Mouse (Mus musculus) intestine, embryonic 14.5 days (tissue): ENCODE results near the gene Ncoa4. TPM values are rescaled to one million over a fixed set of nuclear protein-coding genes. Genes with fewer than 3 reads are reported as not detected.

Experiments used
- ATAC-seq: fragments of 200-750 bp; cut with Nextera tagmentation; replicated peaks from 2 replicates; pipeline ENCODE4 v1.8.0; 2017; ENCODE audit warnings: low read depth, moderate number of reproducible peaks, moderate TSS enrichment, moderate library complexity; ENCODE audit not compliant: low FRiP score, low TSS enrichment
- DNase-seq: peaks from one replicate; pipeline ENCODE4 v3.0.0-alpha.2; 2018; ENCODE audit warnings: low spot score
- H3K27ac ChIP-seq: fragments of 300-500 bp; sonication (generic); 2 replicates; pipeline ENCODE4 v1.5.1; 2014; ENCODE audit warnings: low read depth, mild to moderate bottlenecking, control low read depth
- H3K27me3 ChIP-seq: fragments of 300-500 bp; sonication (generic); replicated peaks from 2 replicates; pipeline ENCODE4 v1.6.1; 2014; ENCODE audit warnings: low read length, control low read depth; ENCODE audit not compliant: control insufficient read depth, insufficient read depth
- H3K36me3 ChIP-seq: fragments of 300-500 bp; sonication (generic); 2 replicates; pipeline ENCODE4 v1.6.1; 2014; ENCODE audit warnings: low read length, control low read depth; ENCODE audit not compliant: control insufficient read depth, insufficient read depth
- H3K4me1 ChIP-seq: fragments of 300-500 bp; sonication (generic); replicated peaks from 2 replicates; pipeline ENCODE4 v1.6.1; 2014; ENCODE audit warnings: low read length, control low read depth, mixed read lengths; ENCODE audit not compliant: control insufficient read depth, insufficient read depth
- H3K4me2 ChIP-seq: fragments of 300-500 bp; sonication (generic); 2 replicates; pipeline ENCODE4 v1.6.1; 2014; ENCODE audit warnings: low read length
- H3K4me3 ChIP-seq: fragments of 300-500 bp; sonication (generic); 2 replicates; pipeline ENCODE4 v1.5.1; 2014; ENCODE audit warnings: low read depth, low read length, control low read depth, mixed read lengths
- H3K9ac ChIP-seq: fragments of 300-500 bp; sonication (generic); 2 replicates; pipeline ENCODE4 v1.6.1; 2014; ENCODE audit warnings: mild to moderate bottlenecking, low read length
- H3K9me3 ChIP-seq: fragments of 300-500 bp; sonication (generic); 2 replicates; pipeline ENCODE4 v1.6.1; 2016; ENCODE audit warnings: low read length, control low read depth; ENCODE audit not compliant: control insufficient read depth
- WGBS: fragments of 180-500 bp; shearing (Covaris S2); extraction: QIAGEN DNeasy Blood & Tissue Kit; methylation state at CpG from one replicate; pipeline ENCODE4 v1.1.7; 2014; 5-methylcytosine and 5-hydroxymethylcytosine counted together
- polyA plus RNA-seq: library from polyadenylated mRNA; unstranded; fragments of >200 nt; fragmentation: Nextera tagmentation; extraction: Ambion mirVana; gene quantifications from 2 replicates; pipeline ENCODE4 v1.2.1, GENCODE M21; 2014

Gene Ncoa4
- polyA plus RNA-seq, 1 experiment from 2014 or later = 125 TPM

- H3K27ac ChIP-seq = no peak overlapping the region
Observed at GRCm38 (mm10) chr14:32152243-32152965, 7.3 kb upstream of the Ncoa4 start.

GRCm38 (mm10) chr14:32153156-32153555 lies 6.5 kb upstream of the Ncoa4 start:
- no peak overlapping the region for H3K4me2 ChIP-seq
- no peak overlapping the region for H3K27ac ChIP-seq
- H3K9me3 ChIP-seq = no peaks in the 10 kb centered on the region
- no peak overlapping the region for H3K4me3 ChIP-seq
- WGBS = 97% methylated on average over 2 of the region's 2 CpGs
- no peak overlapping the region for H3K9ac ChIP-seq
- DNase-seq (no peak), ATAC-seq (no peak)
- no peaks in the 10 kb centered on the region for H3K36me3 ChIP-seq
- H3K27me3 ChIP-seq = no peaks in the 10 kb centered on the region
- H3K4me1 ChIP-seq = no peaks in the 10 kb centered on the region

More at GRCm38 (mm10) chr14:32152243-32152965, 7.3 kb upstream of the Ncoa4 start:
- no peaks in the 10 kb centered on the region for H3K4me1 ChIP-seq
- no peak overlapping the region for H3K9ac ChIP-seq
- H3K27me3 ChIP-seq = no peaks in the 10 kb centered on the region
- ATAC-seq = no peak
- H3K36me3 ChIP-seq = no peaks in the 10 kb centered on the region
- peaks cover 3% of the 10 kb centered on the region; the same call in 1 of the 2 replicates for H3K9me3 ChIP-seq
- 90% methylated on average over 18 of the region's 18 CpGs for WGBS
- no peak for DNase-seq
- H3K4me2 ChIP-seq = no peak overlapping the region
- no peak overlapping the region for H3K4me3 ChIP-seq

- Histone ChIP-seq H3K27ac (no peak overlapping the region), H3K9me3 (no peaks in the 10 kb centered on the region), H3K27me3 (no peaks in the 10 kb centered on the region), H3K4me1 (no peaks in the 10 kb centered on the region; the same call in 1 of the 2 replicates), H3K9ac (no peak overlapping the region), H3K4me3 (no peak overlapping the region), H3K36me3 (no peaks in the 10 kb centered on the region), H3K4me2 (no peak overlapping the region)
- 86% methylated on average over 6 of the region's 6 CpGs for WGBS
- no peak for ATAC-seq
- no peak for DNase-seq
Observed at GRCm38 (mm10) chr14:32154758-32155157, 4.9 kb upstream of the Ncoa4 start.

DNA sequence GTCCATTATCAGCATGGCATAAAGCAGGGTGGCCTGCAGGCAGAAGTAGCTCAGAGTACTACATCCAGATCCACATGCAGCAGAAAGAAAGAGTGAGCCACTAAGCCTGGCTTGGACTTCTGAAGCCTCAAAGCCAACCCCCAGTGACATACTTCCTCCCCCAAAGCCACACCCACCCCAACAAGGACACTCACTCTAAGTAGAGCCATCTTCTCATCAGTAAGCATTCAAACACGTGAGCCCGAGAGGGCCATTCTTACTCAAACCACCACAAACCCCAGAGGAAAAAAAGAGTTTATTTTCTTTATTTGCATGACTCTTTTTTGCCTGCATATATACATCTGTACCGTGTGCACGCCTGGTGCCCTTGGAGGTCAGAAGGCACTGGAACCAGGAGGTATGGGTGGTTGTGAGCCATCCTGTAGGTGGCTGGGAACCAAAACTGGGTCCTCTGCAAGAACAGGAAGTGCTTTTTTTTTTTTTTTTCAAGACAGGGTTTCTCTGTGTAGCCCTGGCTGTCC lies 455 bp upstream of the Ncoa4 start:
- no peak for DNase-seq
- H3K27ac ChIP-seq = 0 out of 2 replicates have a peak overlapping the region, but pooled peaks have one; percentile 13
- peak; percentile 44 for ATAC-seq
- H3K4me3 ChIP-seq = peak overlapping the region; percentile 82
- peak overlapping the region; percentile 72 for H3K4me2 ChIP-seq
- peak overlapping the region; percentile 46; the same call in 1 of the 2 replicates for H3K9ac ChIP-seq
- peaks cover 13% of the 10 kb centered on the region for H3K4me1 ChIP-seq
- H3K9me3 ChIP-seq = no peaks in the 10 kb centered on the region
- no peaks in the 10 kb centered on the region for H3K36me3 ChIP-seq
- no peaks in the 10 kb centered on the region for H3K27me3 ChIP-seq
- WGBS = 29% methylated on average over 4 of the region's 4 CpGs

- no peaks in the 10 kb centered on the region for H3K36me3 ChIP-seq
- H3K27ac ChIP-seq = peak overlapping the region; percentile 79
- DNase-seq = no peak
- no peaks in the 10 kb centered on the region for H3K9me3 ChIP-seq
- 35% methylated on average over 7 of the region's 7 CpGs for WGBS
- peak overlapping the region; percentile 87 for H3K9ac ChIP-seq
- H3K27me3 ChIP-seq = no peaks in the 10 kb centered on the region
- peak overlapping the region; percentile 72 for H3K4me2 ChIP-seq
- H3K4me3 ChIP-seq = peak overlapping the region; percentile 82
- H3K4me1 ChIP-seq = peaks cover 20% of the 10 kb centered on the region
- ATAC-seq = no peak
Observed at GRCm38 (mm10) chr14:32160563-32160962, 898 bp downstream of the Ncoa4 start.

GRCm38 (mm10) chr14:32161090-32161885 lies 1.6 kb downstream of the Ncoa4 start:
- no peak for DNase-seq
- Histone ChIP-seq H3K36me3 (no peaks in the 10 kb centered on the region), H3K27ac (peak overlapping the region; percentile 0; the same call in 1 of the 2 replicates), H3K9me3 (no peaks in the 10 kb centered on the region), H3K27me3 (no peaks in the 10 kb centered on the region), H3K9ac (peak overlapping the region; percentile 87), H3K4me3 (peak overlapping the region; percentile 82), H3K4me2 (peak overlapping the region; percentile 72), H3K4me1 (peaks cover 20% of the 10 kb centered on the region)
- no peak; the same call in 1 of the 2 replicates for ATAC-seq
- 76% methylated on average over 12 of the region's 12 CpGs for WGBS

- ATAC-seq = no peak
- no peak overlapping the region for H3K27ac ChIP-seq
- no peak overlapping the region for H3K9ac ChIP-seq
- H3K4me3 ChIP-seq = peak overlapping the region; percentile 14; the same call in 1 of the 2 replicates
- H3K27me3 ChIP-seq = no peaks in the 10 kb centered on the region
- no peak for DNase-seq
- no peaks in the 10 kb centered on the region for H3K36me3 ChIP-seq
- WGBS = 91% methylated on average over 5 of the region's 5 CpGs
- H3K4me1 ChIP-seq = peaks cover 20% of the 10 kb centered on the region
- peak overlapping the region; percentile 72 for H3K4me2 ChIP-seq
- H3K9me3 ChIP-seq = no peaks in the 10 kb centered on the region
Observed at GRCm38 (mm10) chr14:32162231-32162630, 2.6 kb downstream of the Ncoa4 start.

DNA sequence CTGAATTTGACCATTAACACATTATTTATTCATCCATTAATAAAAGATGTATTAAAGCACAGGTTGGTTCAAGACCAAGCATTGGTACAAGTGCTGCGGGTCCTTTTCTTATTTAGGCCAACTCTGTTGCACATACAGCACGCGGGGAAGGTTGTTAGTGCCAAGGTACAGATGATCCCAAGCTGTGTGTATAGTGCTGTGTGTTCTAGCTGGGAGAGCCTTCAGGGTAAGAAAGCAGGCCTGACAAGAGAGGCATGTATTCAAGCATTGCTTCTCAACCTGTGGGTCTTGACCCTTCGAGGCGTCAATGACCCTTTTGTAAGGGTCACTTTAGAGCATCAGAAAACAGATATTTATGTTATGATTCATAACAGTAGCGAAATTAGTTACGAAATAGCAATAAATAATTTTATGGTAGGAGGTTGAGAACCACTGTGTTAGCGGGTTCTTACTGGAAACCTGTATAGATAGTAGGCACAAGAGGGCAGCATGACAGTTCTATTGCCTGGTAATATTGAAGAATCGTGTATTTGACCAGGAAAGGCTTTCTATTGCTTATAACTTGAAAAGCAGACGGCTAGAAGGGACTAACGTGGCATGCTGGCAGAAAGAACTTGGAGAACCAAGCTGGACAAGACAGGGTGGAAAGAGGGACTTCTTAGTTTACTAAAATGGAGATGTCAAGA lies 3.7 kb downstream of the Ncoa4 start:
- Histone ChIP-seq H3K9me3 (no peaks in the 10 kb centered on the region), H3K27ac (0 out of 2 replicates have a peak overlapping the region, but pooled peaks have one; percentile 6), H3K4me3 (no peak overlapping the region), H3K27me3 (no peaks in the 10 kb centered on the region), H3K36me3 (no peaks in the 10 kb centered on the region), H3K4me2 (no peak overlapping the region), H3K4me1 (peaks cover 20% of the 10 kb centered on the region), H3K9ac (no peak overlapping the region)
- no peak for DNase-seq
- ATAC-seq = no peak
- 87% methylated on average over 11 of the region's 11 CpGs for WGBS
